Mouse (Mus musculus) testis, postnatal 14 days (tissue): Measurements from ENCODE around the gene Hdlbp.
"Not testable (repeated sequence)": the region's sequence is repeated elsewhere in the genome, so short reads cannot be mapped to it uniquely, and the experiment has no call there.

ENCODE experiments used
- DNase-seq: peaks from one replicate; pipeline ENCODE4 v3.0.0; 2021; ENCODE audit warnings: low spot score

Hdlbp gene

GRCm38 (mm10) chr1:93478586-93479475, at the start of gene Hdlbp:
Gene Hdlbp (minus strand): TSS chr1:93478815.
- DNase-seq = peak; percentile 100

- no peak for DNase-seq
Observed at GRCm38 (mm10) chr1:93522325-93522724, 43.7 kb upstream of the Hdlbp start.

DNA sequence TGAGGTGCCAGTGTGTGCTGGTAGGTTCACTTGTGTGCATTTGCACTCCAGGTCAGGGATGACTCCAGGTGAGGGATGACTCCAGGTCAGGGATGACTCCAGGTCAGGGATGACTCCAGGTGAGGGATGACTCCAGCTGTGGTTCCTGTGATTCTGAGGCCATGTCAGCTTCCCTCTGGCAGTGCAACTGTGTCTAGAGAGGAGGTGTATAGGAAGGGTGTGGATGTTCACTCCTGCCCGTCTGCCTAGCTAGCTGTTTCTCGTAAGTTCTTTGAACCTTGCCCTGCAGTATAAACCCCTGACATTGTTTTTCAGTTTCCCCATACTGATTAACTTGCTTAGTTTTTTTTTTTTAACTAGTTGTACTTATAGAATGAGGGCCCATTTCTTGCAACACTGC, 42.9 kb upstream of the Hdlbp start:
- DNase-seq = no peak

DNA sequence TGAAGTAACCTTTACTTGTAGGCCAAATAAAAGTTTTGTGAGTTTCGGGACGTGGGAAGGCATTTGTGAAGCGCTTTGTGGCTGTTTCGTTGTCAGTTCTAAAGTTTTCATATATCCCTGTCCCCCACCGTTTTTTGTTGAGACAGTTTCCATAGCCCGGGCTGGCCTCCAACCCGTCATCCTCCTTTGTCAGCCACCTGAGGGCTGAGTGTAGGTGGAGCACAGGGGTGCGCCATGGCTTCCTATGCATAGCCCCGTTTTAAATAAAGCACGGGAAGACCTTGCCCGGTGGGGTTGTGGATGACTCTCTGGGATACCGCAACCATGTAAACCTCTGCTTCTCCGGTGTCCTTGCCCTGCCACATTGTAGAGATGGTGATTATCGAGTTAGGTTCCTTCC, 34.6 kb upstream of the Hdlbp start:
- DNase-seq = no peak

DNA sequence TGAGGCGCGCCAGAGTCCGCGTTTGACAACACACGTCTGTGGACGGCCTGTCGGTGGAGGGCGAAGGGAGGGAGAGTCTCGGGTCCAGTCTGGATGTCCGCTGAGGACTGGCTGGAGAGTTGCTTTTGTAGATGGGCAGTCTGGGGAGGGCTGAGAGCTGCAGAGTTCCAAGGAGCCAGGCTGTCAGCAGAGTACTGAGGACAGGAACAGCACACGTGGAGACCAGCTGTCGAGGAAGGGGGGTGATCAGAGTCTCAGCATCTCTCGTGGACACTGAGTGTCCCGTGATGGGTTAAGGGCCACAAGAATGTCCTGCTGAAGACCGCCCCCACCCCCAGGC, 33.7 kb upstream of the Hdlbp start:
- no peak for DNase-seq

DNA sequence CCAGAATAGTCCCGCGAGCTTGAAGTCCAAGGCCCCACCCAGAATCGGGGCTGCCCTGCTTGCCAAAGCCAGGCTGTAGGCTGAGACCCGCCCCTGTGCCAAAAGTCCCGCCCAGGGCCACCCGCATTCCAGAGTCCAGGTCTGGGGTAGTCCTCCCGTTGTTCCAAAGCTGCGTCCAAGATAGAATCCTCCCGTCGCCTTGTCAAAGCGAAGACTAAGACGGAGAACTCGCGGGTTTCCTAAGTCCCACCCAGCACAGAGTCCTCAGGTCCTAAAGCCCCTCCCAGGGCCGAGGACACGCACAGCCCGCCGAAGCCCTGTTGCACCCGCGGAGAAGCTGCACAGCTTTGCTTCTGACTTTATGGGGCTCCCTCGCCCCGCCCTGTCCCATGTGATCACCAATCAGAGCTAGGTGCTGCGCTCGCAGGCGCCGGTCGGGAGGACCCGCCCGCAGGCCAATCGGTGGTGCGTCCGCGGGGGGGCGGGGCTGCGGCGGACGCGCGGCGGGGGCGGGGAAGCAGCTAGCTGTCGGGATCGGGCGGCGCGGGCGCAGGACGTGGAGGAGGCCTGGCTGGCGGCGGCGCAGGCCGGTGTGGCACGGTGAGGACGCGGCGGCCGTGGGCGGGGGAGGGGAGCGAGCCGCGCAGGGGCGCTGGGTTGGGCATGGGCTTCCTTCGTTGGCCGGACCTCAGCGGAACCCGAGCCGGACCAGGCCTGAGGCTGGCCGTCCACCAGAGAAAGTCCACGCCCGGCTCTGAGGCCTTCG, 33.2 kb upstream of the Hdlbp start, which contains the start of gene Farp2:
Gene Farp2, plus strand, starts transcription at position 495 of the 766 bp plus-strand sequence.
- DNase-seq = peak; percentile 94

DNA sequence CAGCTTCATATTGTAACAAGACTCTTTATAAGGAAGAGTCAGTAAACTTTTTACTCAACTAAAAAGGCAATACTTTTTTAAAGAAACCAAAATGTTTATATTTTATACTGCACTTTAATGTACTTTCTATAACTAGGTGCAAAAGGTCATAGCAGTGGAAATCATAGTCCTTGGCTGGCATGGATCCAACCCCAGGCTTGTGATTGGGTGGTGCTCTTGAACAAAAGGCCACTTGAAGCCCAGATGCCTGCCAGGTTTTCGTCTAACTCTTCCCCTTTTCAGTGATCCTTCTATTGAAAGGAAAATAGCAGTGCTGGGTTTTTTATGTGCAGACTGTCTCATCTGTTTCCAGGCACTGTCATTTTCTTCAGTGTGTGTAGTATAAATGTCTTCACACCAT, 30.0 kb upstream of the Hdlbp start:
- not testable (repeated sequence) for DNase-seq

- no peak for DNase-seq
Observed at GRCm38 (mm10) chr1:93506944-93507676, 28.5 kb upstream of the Hdlbp start.

- no peak for DNase-seq
Observed at GRCm38 (mm10) chr1:93495312-93495711, 16.7 kb upstream of the Hdlbp start.

DNA sequence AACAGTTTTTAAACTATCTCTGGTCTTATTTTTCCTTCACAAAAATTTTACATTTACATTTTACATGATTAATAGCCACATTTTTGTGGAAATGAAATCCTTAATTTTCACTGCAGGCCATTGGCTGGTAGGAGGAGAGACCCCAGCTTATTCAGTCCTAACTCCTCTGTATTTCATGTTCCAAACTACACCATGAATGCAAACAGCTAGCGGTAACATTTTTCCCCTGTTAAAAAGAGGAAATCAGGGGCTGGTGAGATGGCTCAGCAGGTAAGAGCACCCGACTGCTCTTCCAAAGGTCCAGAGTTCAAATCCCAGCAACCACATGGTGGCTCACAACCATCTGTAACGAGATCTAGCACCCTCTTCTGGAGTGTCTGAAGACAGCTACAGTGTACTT, 7.7 kb upstream of the Hdlbp start:
- DNase-seq = not testable (repeated sequence)

DNA sequence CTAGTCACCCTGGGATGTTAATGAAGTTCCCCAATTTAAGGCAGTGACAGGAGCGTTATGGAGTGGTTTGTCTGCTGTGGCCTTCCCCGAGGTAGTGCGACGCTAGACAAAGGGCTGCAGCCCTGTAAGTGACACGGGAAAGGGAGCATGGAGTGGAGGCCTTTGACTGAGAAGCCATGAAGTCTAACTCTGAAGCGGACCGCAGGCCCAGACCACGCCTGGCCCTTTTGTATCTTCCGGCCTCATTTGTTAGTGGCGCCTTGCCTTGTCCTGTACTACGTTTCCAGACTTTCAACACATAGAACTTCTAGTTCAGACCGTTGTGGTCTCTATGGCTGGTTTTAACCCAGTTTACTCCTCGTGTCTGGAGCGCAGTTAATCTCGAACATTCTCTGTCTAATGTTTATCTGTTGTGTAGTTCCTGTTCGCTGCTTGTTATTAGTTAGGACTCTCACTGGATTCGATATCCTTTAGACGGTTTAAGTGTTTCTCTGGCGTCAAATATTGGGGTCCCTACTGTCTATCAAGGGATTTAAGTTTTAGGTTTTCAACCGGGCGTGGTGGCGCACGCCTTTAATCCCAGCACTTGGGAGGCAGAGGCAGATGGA, 965 bp upstream of the Hdlbp start:
- DNase-seq = peak; percentile 41

DNA sequence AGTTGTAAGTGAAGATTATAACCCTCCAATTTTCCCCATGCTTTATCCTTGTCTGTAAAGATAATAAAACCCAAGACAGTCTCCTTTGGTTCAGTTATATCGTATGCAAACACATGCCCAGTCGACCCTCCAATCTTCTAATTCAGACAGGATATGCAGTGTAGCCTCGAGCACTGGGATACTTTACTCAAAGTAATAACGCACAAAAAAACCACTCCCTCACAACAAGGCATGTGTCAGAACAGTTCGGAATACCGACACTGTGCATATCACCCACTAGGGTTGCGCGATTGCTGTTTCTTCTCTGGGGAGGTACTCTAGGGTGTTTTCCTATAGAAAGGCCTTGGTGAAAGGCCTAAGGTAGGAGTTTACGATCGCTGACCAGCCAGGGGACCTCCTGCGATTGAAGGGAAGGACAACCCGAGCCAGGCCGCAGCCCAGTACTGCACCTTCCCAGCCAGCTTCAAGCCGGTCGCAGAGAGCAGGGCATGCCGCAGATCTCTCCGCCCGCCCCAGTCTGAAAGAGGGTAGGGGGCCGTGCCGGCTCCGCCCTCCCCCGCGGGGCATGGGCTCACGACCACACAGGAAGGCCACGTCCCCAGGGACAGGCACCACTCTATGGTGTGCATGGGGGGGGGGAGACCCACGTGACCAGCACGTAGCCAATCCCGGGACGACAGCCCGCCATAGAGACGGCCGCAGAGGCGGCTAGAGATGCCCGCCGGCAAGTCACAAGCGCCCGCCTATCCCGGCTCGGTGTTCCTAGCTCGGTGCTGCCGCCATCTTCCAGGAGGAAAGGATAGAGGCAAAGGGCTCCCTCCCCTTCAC, 643 bp downstream of the Hdlbp start:
- DNase-seq = peak; percentile 99

DNA sequence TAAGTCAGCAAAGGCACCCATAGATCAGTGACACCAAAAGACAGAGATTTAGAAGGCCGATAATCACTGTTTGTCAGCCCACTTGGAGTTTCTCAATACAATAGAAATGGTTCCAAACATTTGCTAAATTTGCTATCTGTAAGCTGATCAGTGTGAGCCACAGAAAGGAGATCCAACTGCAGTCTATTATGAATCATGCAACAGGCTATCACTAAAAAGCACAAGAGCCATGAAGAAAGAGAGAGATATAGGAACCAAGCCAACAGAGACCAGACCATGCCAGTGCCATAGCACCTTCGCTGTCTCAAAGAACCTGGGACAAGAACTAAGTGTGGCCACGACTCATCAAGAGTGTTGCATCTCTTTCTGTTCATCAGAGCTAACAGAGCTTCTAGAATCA, 2.9 kb downstream of the Hdlbp start:
- no peak for DNase-seq

DNA sequence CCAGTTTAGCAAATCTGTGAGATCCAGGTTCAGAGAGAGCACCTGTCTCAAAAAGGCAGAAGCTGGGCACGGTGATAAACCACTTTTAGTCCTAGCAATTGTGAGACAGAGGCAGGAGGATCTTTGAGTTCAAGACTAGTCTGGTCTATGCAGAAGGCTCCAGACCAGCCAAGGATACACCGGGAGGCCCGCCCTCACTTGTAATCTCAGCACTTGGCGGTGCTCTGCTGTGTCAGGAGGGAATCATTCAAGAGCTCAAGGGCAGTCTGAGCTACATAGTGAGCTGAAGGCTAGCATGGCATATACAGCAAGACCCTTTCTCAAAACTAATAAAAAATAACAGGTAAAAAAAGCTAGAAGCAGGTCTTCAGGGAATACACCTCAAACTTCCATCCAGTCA, 10.0 kb downstream of the Hdlbp start:
- no peak for DNase-seq

DNA sequence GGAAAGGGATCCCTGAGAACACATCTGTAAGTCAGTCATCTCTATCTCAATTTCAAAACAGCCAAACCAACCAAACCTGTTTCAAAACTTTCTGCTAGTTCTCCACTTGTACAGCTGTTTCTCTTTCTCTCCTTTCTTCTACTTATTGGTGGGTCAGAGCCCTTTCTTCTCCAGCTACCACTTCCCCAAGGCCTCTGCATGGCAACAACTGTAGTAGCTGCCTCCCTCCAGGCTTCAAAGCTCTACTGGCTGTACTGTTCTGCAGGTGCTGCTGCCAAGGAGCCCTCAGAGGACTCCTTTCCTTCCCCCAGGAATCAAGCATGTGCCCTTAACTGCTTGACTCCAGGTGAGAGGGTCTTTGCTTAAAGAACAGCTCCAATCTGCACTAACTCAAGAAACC, 12.9 kb downstream of the Hdlbp start:
- no peak for DNase-seq

- DNase-seq = no peak
Observed at GRCm38 (mm10) chr1:93465066-93465465, 13.5 kb downstream of the Hdlbp start.

DNA sequence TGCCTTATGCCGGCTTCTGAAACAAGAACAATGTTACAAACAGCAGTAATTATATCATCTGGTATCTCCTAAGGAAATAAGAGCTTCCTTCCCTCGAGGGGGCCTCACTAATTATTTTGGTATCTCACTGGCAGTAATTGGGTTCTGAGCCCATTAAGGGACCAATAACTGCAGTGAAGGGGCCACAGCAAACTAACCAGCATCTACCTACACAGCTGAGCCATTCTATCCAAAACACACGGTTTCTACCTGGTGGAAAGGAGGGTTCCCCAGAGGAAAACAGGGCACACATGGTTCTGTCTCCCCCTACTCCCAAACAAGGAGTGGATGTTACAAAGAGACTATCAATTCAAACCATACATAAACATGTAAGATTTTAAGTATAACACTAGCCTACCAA, 19.5 kb downstream of the Hdlbp start:
- DNase-seq = no peak

DNA sequence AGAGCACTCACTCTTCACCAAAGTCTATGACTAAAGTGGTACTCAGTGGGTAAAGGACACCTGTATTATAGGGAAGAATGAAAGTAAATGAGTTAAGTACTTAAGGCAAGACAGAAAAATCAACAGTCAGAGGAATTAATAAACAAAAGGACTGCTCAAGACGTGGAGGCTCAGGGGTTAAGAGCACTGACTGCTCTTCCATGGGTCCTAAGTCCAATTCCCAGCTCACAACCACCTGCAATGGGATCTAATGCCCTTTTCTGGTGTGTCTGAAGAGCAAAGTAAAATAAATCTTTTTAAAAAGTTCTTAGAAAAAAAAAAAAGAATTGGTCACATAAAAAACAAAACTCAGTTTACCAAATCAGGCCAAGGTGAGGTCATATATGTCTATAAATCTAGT, 20.3 kb downstream of the Hdlbp start:
- DNase-seq = no peak

DNA sequence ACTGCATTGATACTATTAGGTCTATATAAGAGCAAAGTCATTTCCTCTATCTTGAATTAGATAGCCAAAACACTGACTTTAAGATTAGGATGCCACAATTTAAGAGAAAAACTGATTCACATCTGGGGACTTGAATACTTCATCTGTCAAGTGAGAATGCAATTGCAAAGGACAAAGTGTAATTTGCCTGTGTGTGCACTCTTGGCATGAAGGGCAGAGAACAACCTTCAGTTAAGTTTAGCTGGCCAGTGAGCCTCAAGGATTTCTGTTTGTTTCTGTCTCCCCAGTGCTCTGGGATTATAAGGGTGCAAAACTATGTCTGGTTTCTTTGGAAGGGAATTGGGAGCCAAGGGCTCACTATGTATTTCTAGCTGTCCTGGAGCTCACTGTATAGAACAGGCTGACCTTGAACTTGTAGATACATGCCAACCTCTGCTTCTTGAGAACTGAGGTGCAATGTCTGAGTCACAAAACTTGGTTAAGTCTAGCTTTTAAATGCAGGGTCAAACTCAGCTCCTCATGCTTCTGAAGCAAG, 24.8 kb downstream of the Hdlbp start:
- DNase-seq = no peak

- not testable (repeated sequence) for DNase-seq
Observed at GRCm38 (mm10) chr1:93450118-93450517, 28.5 kb downstream of the Hdlbp start.

DNA sequence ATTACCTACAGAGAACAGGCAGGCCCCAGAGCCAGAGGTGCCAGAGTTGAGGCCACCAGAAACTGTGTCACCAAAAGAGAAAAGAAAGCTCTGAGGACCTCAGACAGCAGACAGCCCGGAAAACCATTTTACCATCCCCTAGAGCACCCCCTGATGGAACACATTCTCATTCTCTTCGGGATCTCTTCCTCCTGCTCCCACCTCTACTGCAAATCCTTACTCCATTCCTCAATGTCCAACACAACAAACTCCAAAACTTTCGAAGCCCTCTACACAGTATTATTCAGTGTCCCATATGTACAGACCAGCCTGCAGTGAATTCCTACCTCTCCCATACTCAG, 32.8 kb downstream of the Hdlbp start:
- no peak for DNase-seq
